Mouse (Mus musculus): ENCODE data around the gene Cfap157.

Gene Cfap157

GRCm38 (mm10) chr2:32784048-32784681 is at the start of gene Cfap157:
TSS of gene Cfap157 (minus strand) at chr2:32784428.
- DNase-seq (ENCODE audit: low read depth, low spot score): no peak

GRCm38 (mm10) chr2:32828979-32829676 is 44.9 kb upstream of the Cfap157 start:
- DNase-seq (ENCODE audit: low read depth, low spot score): peak; percentile 92

GRCm38 (mm10) chr2:32825796-32826195 is 41.6 kb upstream of the Cfap157 start:
- DNase-seq (ENCODE audit: low read depth, low spot score): no peak

GRCm38 (mm10) chr2:32824778-32825177 is 40.5 kb upstream of the Cfap157 start:
- no peak for DNase-seq (ENCODE audit: low read depth, low spot score)

GRCm38 (mm10) chr2:32824181-32824580 is 40.0 kb upstream of the Cfap157 start:
- DNase-seq (ENCODE audit: low read depth, low spot score): no peak

GRCm38 (mm10) chr2:32823579-32824154 is 39.4 kb upstream of the Cfap157 start:
- DNase-seq (ENCODE audit: low read depth, low spot score): no peak

GRCm38 (mm10) chr2:32823153-32823552 is 38.9 kb upstream of the Cfap157 start:
- DNase-seq (ENCODE audit: low read depth, low spot score): no peak

GRCm38 (mm10) chr2:32822643-32823042 is 38.4 kb upstream of the Cfap157 start:
- no peak for DNase-seq (ENCODE audit: low read depth, low spot score)

- DNase-seq (ENCODE audit: low read depth, low spot score): no peak
Measured at GRCm38 (mm10) chr2:32821041-32821802, 37.0 kb upstream of the Cfap157 start.

GRCm38 (mm10) chr2:32818208-32818607 is 34.0 kb upstream of the Cfap157 start:
- DNase-seq (ENCODE audit: low read depth, low spot score): no peak

- no peak for DNase-seq (ENCODE audit: low read depth, low spot score)
Measured at GRCm38 (mm10) chr2:32817589-32817988, 33.4 kb upstream of the Cfap157 start.

GRCm38 (mm10) chr2:32816946-32817581 is 32.8 kb upstream of the Cfap157 start:
- no peak for DNase-seq (ENCODE audit: low read depth, low spot score)

- DNase-seq (ENCODE audit: low read depth, low spot score): no peak
Measured at GRCm38 (mm10) chr2:32816497-32816896, 32.3 kb upstream of the Cfap157 start.

GRCm38 (mm10) chr2:32811959-32812358 is 27.7 kb upstream of the Cfap157 start:
- DNase-seq (ENCODE audit: low read depth, low spot score): no peak

- no peak for DNase-seq (ENCODE audit: low read depth, low spot score)
Measured at GRCm38 (mm10) chr2:32808816-32809566, 24.8 kb upstream of the Cfap157 start.

GRCm38 (mm10) chr2:32798251-32798962 is 14.2 kb upstream of the Cfap157 start:
- DNase-seq (ENCODE audit: low read depth, low spot score): no peak

- no peak for DNase-seq (ENCODE audit: low read depth, low spot score)
Measured at GRCm38 (mm10) chr2:32795748-32796418, 11.7 kb upstream of the Cfap157 start.

GRCm38 (mm10) chr2:32791297-32791696 is 7.1 kb upstream of the Cfap157 start:
- DNase-seq (ENCODE audit: low read depth, low spot score): no peak

GRCm38 (mm10) chr2:32788581-32788980 is 4.4 kb upstream of the Cfap157 start:
- DNase-seq (ENCODE audit: low read depth, low spot score): no peak

GRCm38 (mm10) chr2:32787176-32787575 is 2.9 kb upstream of the Cfap157 start:
- no peak for DNase-seq (ENCODE audit: low read depth, low spot score)

Measured in retina, adult 2 months (tissue).